Mouse (Mus musculus): ENCODE measurements at regions not wholly inside any gene's neighbourhood (a gene's known extent, or its start where the extent isn't known, plus 50 kb on each side); places are given as distances from the start of the nearest gene placed in this dataset.
A peak's percentile ranks its signal among the peaks of the same experiment; 100 is the strongest.

GRCm38 (mm10) chr4:150774289-150774914 lies 79.3 kb upstream of the Errfi1 start:
- 0 out of 2 replicates have a peak, but pooled peaks have one; percentile 24 for TF ChIP-seq CTCF (conservative IDR thresholded peaks at IDR 0.05; ENCODE audit: insufficient read depth, insufficient read length, low read depth, low read length)
- no peak for TF ChIP-seq POLR2A (IDR thresholded peaks at IDR 0.05; ENCODE audit: low read depth, low read length)

Data from kidney, adult 2 months (tissue).